In genomic region chr5:125392176-125392575, GRCm38 (mm10) we compare ENCODE assay signal across 8 mouse cellular contexts. TPM values are rescaled to one million over a fixed set of nuclear protein-coding genes. Genes with fewer than 3 reads are reported as not detected.
DNase-seq lines count a peak whose midpoint lies in the region; ATAC-seq and TF ChIP-seq lines count a peak whose summit lies in the region.
"Not testable (repeated sequence)": the region's sequence is repeated elsewhere in the genome, so short reads cannot be mapped to it uniquely, and the experiment has no call there.

No protein-coding gene starts in this region.

- peak overlapping the region; percentile 11 for H3K4me3 ChIP-seq in C2C12 (ENCODE audit: insufficient read depth, poor library complexity, severe bottlenecking)
- H3K4me3 ChIP-seq in embryonic facial prominence, embryonic 10.5 days; forebrain, embryonic 16.5 days (replicated peaks; ENCODE audit: low read length); hindbrain, embryonic 11.5 days (ENCODE audit: low read depth, low read length); kidney, adult 2 months (ENCODE audit: insufficient read depth, low read depth, low read length); liver, embryonic 11.5 days (ENCODE audit: low read depth, low read length); neural tube, embryonic 15.5 days (replicated peaks): not testable (repeated sequence)
- peak overlapping the region; percentile 81 for H3K4me3 ChIP-seq in megakaryocyte, embryonic 14.5 days (replicated peaks)

- not testable (repeated sequence) for TF ChIP-seq CTCF in C2C12 (IDR thresholded peaks at IDR 0.05; ENCODE audit: control insufficient read depth, insufficient read depth, insufficient read length); kidney, adult 2 months (conservative IDR thresholded peaks at IDR 0.05; ENCODE audit: insufficient read depth, insufficient read length, low read depth, low read length)

- not testable (repeated sequence) for H3K9ac ChIP-seq in forebrain, embryonic 16.5 days (replicated peaks; ENCODE audit: low read depth, low read length); hindbrain, embryonic 11.5 days (ENCODE audit: low read depth, low read length); liver, embryonic 11.5 days (ENCODE audit: low read depth, low read length); neural tube, embryonic 15.5 days (replicated peaks)

- peaks cover 30% of the 10 kb centered on the region for H3K79me2 ChIP-seq in C2C12 (ENCODE audit: control insufficient read depth, insufficient read depth)

- not testable (repeated sequence) for H3ac ChIP-seq in C2C12 (ENCODE audit: control insufficient read depth, insufficient read length, low read depth)

- not testable (repeated sequence) for TF ChIP-seq POLR2A in kidney, adult 2 months (IDR thresholded peaks at IDR 0.05; ENCODE audit: low read depth, low read length)

- H3K79me3 ChIP-seq in C2C12 (ENCODE audit: low read depth): peaks cover 17% of the 10 kb centered on the region

- 92% methylated on average over 4 of the region's 4 CpGs for WGBS in embryonic facial prominence, embryonic 10.5 days
- 90% methylated on average over 4 of the region's 4 CpGs for WGBS in forebrain, embryonic 16.5 days
- 94% methylated on average over 4 of the region's 4 CpGs for WGBS in hindbrain, embryonic 11.5 days
- WGBS in kidney, adult 2 months: 82% methylated on average over 4 of the region's 4 CpGs
- WGBS in liver, embryonic 11.5 days: 97% methylated on average over 4 of the region's 4 CpGs
- 96% methylated on average over 4 of the region's 4 CpGs for WGBS in neural tube, embryonic 15.5 days

- not testable (repeated sequence) for ATAC-seq in forebrain, embryonic 16.5 days; hindbrain, embryonic 11.5 days (ENCODE audit: low FRiP score); liver, embryonic 11.5 days (replicated peaks; ENCODE audit: low FRiP score); neural tube, embryonic 15.5 days (ENCODE audit: low FRiP score)

- peak overlapping the region; percentile 98 for H3K27ac ChIP-seq in embryonic facial prominence, embryonic 10.5 days (replicated peaks)
- H3K27ac ChIP-seq in forebrain, embryonic 16.5 days (ENCODE audit: low read length): peak overlapping the region; percentile 99; the same call in 1 of the 2 replicates
- peak overlapping the region; percentile 99 for H3K27ac ChIP-seq in hindbrain, embryonic 11.5 days (ENCODE audit: low read depth, low read length)
- peak overlapping the region; percentile 100 for H3K27ac ChIP-seq in kidney, adult 2 months (ENCODE audit: insufficient read depth, low read depth, low read length)
- peak overlapping the region; percentile 99; the same call in 1 of the 2 replicates for H3K27ac ChIP-seq in liver, embryonic 11.5 days (ENCODE audit: low read depth, low read length)
- H3K27ac ChIP-seq in neural tube, embryonic 15.5 days (replicated peaks): peak overlapping the region; percentile 97

- not testable (repeated sequence) for H3K4me2 ChIP-seq in forebrain, embryonic 16.5 days (ENCODE audit: low read length); hindbrain, embryonic 11.5 days (replicated peaks; ENCODE audit: low read depth, low read length); neural tube, embryonic 15.5 days
- peak overlapping the region; percentile 68; the same call in 1 of the 2 replicates for H3K4me2 ChIP-seq in liver, embryonic 11.5 days

- H3K36me3 ChIP-seq in C2C12 (ENCODE audit: control insufficient read depth, insufficient read depth): peaks cover 12% of the 10 kb centered on the region
- H3K36me3 ChIP-seq in embryonic facial prominence, embryonic 10.5 days (replicated peaks): peaks cover 11% of the 10 kb centered on the region
- not testable (repeated sequence) for H3K36me3 ChIP-seq in forebrain, embryonic 16.5 days (ENCODE audit: control insufficient read depth, insufficient read depth); hindbrain, embryonic 11.5 days (ENCODE audit: control insufficient read depth, insufficient read depth, low read length); kidney, adult 2 months (ENCODE audit: control insufficient read depth, insufficient read depth, low read length); liver, embryonic 11.5 days (ENCODE audit: control insufficient read depth, insufficient read depth, low read length); neural tube, embryonic 15.5 days
- H3K36me3 ChIP-seq in megakaryocyte, embryonic 14.5 days (replicated peaks; ENCODE audit: low read length): peaks cover 11% of the 10 kb centered on the region

- DNase-seq in embryonic facial prominence, embryonic 10.5 days (ENCODE audit: low spot score); hindbrain, embryonic 11.5 days (ENCODE audit: low spot score); liver, embryonic 11.5 days (ENCODE audit: low spot score): not testable (repeated sequence)
- peak; percentile 28 for DNase-seq in kidney, adult 2 months

- peaks cover 40% of the 10 kb centered on the region for H3K4me1 ChIP-seq in embryonic facial prominence, embryonic 10.5 days
- H3K4me1 ChIP-seq in forebrain, embryonic 16.5 days (replicated peaks; ENCODE audit: control insufficient read depth, insufficient read depth, low read length): peaks cover 37% of the 10 kb centered on the region
- H3K4me1 ChIP-seq in hindbrain, embryonic 11.5 days (replicated peaks; ENCODE audit: control insufficient read depth, insufficient read depth, low read length): peaks cover 18% of the 10 kb centered on the region
- peaks cover 30% of the 10 kb centered on the region; the same call in 1 of the 2 replicates for H3K4me1 ChIP-seq in kidney, adult 2 months (ENCODE audit: control insufficient read depth, insufficient read depth, low read length)
- peaks cover 32% of the 10 kb centered on the region for H3K4me1 ChIP-seq in liver, embryonic 11.5 days (replicated peaks; ENCODE audit: control insufficient read depth, insufficient read depth, low read length)
- peaks cover 48% of the 10 kb centered on the region for H3K4me1 ChIP-seq in megakaryocyte, embryonic 14.5 days
- H3K4me1 ChIP-seq in neural tube, embryonic 15.5 days: peaks cover 47% of the 10 kb centered on the region

- H3K27me3 ChIP-seq in C2C12 (ENCODE audit: control insufficient read depth, insufficient read depth, insufficient read length); embryonic facial prominence, embryonic 10.5 days (replicated peaks; ENCODE audit: low read depth, poor library complexity, severe bottlenecking); forebrain, embryonic 16.5 days (replicated peaks; ENCODE audit: control insufficient read depth, insufficient read depth, low read length); hindbrain, embryonic 11.5 days (ENCODE audit: control insufficient read depth, insufficient read depth, low read length); kidney, adult 2 months (replicated peaks; ENCODE audit: control insufficient read depth, insufficient read depth, low read length); liver, embryonic 11.5 days (replicated peaks; ENCODE audit: control insufficient read depth, insufficient read depth, low read length); megakaryocyte, embryonic 14.5 days (replicated peaks); neural tube, embryonic 15.5 days (replicated peaks): not testable (repeated sequence)

- H3K9me3 ChIP-seq in embryonic facial prominence, embryonic 10.5 days; forebrain, embryonic 16.5 days (ENCODE audit: control insufficient read depth, low read length); hindbrain, embryonic 11.5 days (ENCODE audit: control insufficient read depth, low read length); liver, embryonic 11.5 days (ENCODE audit: control insufficient read depth, low read length); megakaryocyte, embryonic 14.5 days; neural tube, embryonic 15.5 days (replicated peaks): not testable (repeated sequence)

RNA-seq across cellular contexts. Expression of gene Ubc, which starts 2.2 kb away (rescaled TPM):
- polyA plus RNA-seq in C2C12 (2012; fragmentation: generic; extraction: Trizol): 918 TPM
- polyA plus RNA-seq in embryonic facial prominence, embryonic 10.5 days (2016; fragmentation: Nextera tagmentation; extraction: Ambion mirVana): 957 and 988 TPM in 2 replicates
- polyA plus RNA-seq in forebrain, embryonic 16.5 days (2015; fragmentation: Nextera tagmentation; extraction: Ambion mirVana): 1,295 and 1,372 TPM in 2 replicates
- polyA plus RNA-seq in hindbrain, embryonic 11.5 days (2014; fragmentation: Nextera tagmentation; extraction: Ambion mirVana): 1,074 and 1,099 TPM in 2 replicates
- polyA plus RNA-seq in kidney, adult 2 months (2012; rRNA removed): 1,123 and 1,352 TPM in 2 replicates
- polyA plus RNA-seq in liver, embryonic 11.5 days (2014; fragmentation: Nextera tagmentation; extraction: Ambion mirVana): 772 and 827 TPM in 2 replicates
- polyA plus RNA-seq in megakaryocyte, embryonic 14.5 days (2012; ENCODE audit: insufficient read depth, low replicate concordance): 71.3 and 127 TPM in 2 replicates
- 1,353 and 1,380 TPM in 2 replicates for polyA plus RNA-seq in neural tube, embryonic 15.5 days (2015; fragmentation: Nextera tagmentation; extraction: Ambion mirVana)

RNA-seq across cellular contexts. Expression of gene Gm10382, which starts 3.1 kb away (rescaled TPM):
- polyA plus RNA-seq in C2C12 (2012; fragmentation: generic; extraction: Trizol): 2.2 TPM
- 0.53 and 0.60 TPM in 2 replicates for polyA plus RNA-seq in embryonic facial prominence, embryonic 10.5 days (2016; fragmentation: Nextera tagmentation; extraction: Ambion mirVana)
- 0.39 and 0.46 TPM in 2 replicates for polyA plus RNA-seq in forebrain, embryonic 16.5 days (2015; fragmentation: Nextera tagmentation; extraction: Ambion mirVana)
- polyA plus RNA-seq in hindbrain, embryonic 11.5 days (2014; fragmentation: Nextera tagmentation; extraction: Ambion mirVana): 0.59 TPM in 1 of 2 replicates, not detected in the other
- polyA plus RNA-seq in kidney, adult 2 months (2012; rRNA removed): 0.33 and 0.58 TPM in 2 replicates
- polyA plus RNA-seq in liver, embryonic 11.5 days (2014; fragmentation: Nextera tagmentation; extraction: Ambion mirVana): 0.18 and 0.34 TPM in 2 replicates
- polyA plus RNA-seq in megakaryocyte, embryonic 14.5 days (2012; ENCODE audit: insufficient read depth, low replicate concordance): 0.53 and 1.9 TPM in 2 replicates
- 0.59 and 0.74 TPM in 2 replicates for polyA plus RNA-seq in neural tube, embryonic 15.5 days (2015; fragmentation: Nextera tagmentation; extraction: Ambion mirVana)

RNA-seq across cellular contexts. Expression of gene Dhx37, which starts 41.7 kb away (rescaled TPM):
- 25.2 TPM for polyA plus RNA-seq in C2C12 (2012; fragmentation: generic; extraction: Trizol)
- 24.1 and 24.2 TPM in 2 replicates for polyA plus RNA-seq in embryonic facial prominence, embryonic 10.5 days (2016; fragmentation: Nextera tagmentation; extraction: Ambion mirVana)
- polyA plus RNA-seq in forebrain, embryonic 16.5 days (2015; fragmentation: Nextera tagmentation; extraction: Ambion mirVana): 10.5 and 13.5 TPM in 2 replicates
- 10.4 and 12.5 TPM in 2 replicates for polyA plus RNA-seq in hindbrain, embryonic 11.5 days (2014; fragmentation: Nextera tagmentation; extraction: Ambion mirVana)
- 10.8 and 16.4 TPM in 2 replicates for polyA plus RNA-seq in kidney, adult 2 months (2012; rRNA removed)
- 18.5 and 19.4 TPM in 2 replicates for polyA plus RNA-seq in liver, embryonic 11.5 days (2014; fragmentation: Nextera tagmentation; extraction: Ambion mirVana)
- polyA plus RNA-seq in megakaryocyte, embryonic 14.5 days (2012; ENCODE audit: insufficient read depth, low replicate concordance): 14.4 and 23.5 TPM in 2 replicates
- polyA plus RNA-seq in neural tube, embryonic 15.5 days (2015; fragmentation: Nextera tagmentation; extraction: Ambion mirVana): 9.9 and 10.9 TPM in 2 replicates

RNA-seq across cellular contexts. Expression of gene Bri3bp, which starts 49.2 kb away (rescaled TPM):
- 29.4 TPM for polyA plus RNA-seq in C2C12 (2012; fragmentation: generic; extraction: Trizol)
- 50.9 and 52.2 TPM in 2 replicates for polyA plus RNA-seq in embryonic facial prominence, embryonic 10.5 days (2016; fragmentation: Nextera tagmentation; extraction: Ambion mirVana)
- 37.8 and 38.3 TPM in 2 replicates for polyA plus RNA-seq in forebrain, embryonic 16.5 days (2015; fragmentation: Nextera tagmentation; extraction: Ambion mirVana)
- 30.1 and 30.8 TPM in 2 replicates for polyA plus RNA-seq in hindbrain, embryonic 11.5 days (2014; fragmentation: Nextera tagmentation; extraction: Ambion mirVana)
- polyA plus RNA-seq in kidney, adult 2 months (2012; rRNA removed): 12.1 and 13.0 TPM in 2 replicates
- polyA plus RNA-seq in liver, embryonic 11.5 days (2014; fragmentation: Nextera tagmentation; extraction: Ambion mirVana): 63.6 and 67.9 TPM in 2 replicates
- 36.3 and 36.5 TPM in 2 replicates for polyA plus RNA-seq in megakaryocyte, embryonic 14.5 days (2012; ENCODE audit: insufficient read depth, low replicate concordance)
- polyA plus RNA-seq in neural tube, embryonic 15.5 days (2015; fragmentation: Nextera tagmentation; extraction: Ambion mirVana): 37.3 and 40.6 TPM in 2 replicates

RNA-seq across cellular contexts. Expression of gene Scarb1, which starts 51.3 kb away (rescaled TPM):
- polyA plus RNA-seq in C2C12 (2012; fragmentation: generic; extraction: Trizol): 31.4 TPM
- 43.2 and 47.3 TPM in 2 replicates for polyA plus RNA-seq in embryonic facial prominence, embryonic 10.5 days (2016; fragmentation: Nextera tagmentation; extraction: Ambion mirVana)
- polyA plus RNA-seq in forebrain, embryonic 16.5 days (2015; fragmentation: Nextera tagmentation; extraction: Ambion mirVana): 33.4 and 38.3 TPM in 2 replicates
- polyA plus RNA-seq in hindbrain, embryonic 11.5 days (2014; fragmentation: Nextera tagmentation; extraction: Ambion mirVana): 20.4 and 22.6 TPM in 2 replicates
- 35.5 and 42.8 TPM in 2 replicates for polyA plus RNA-seq in kidney, adult 2 months (2012; rRNA removed)
- 104 and 108 TPM in 2 replicates for polyA plus RNA-seq in liver, embryonic 11.5 days (2014; fragmentation: Nextera tagmentation; extraction: Ambion mirVana)
- 138 and 186 TPM in 2 replicates for polyA plus RNA-seq in megakaryocyte, embryonic 14.5 days (2012; ENCODE audit: insufficient read depth, low replicate concordance)
- 50.5 and 55.5 TPM in 2 replicates for polyA plus RNA-seq in neural tube, embryonic 15.5 days (2015; fragmentation: Nextera tagmentation; extraction: Ambion mirVana)
